Mouse (Mus musculus) CD8-positive naive resting alpha-beta T cell, adult 2 months (primary cell): ENCODE data around the gene Fbxl17.
A peak's percentile ranks its signal among the peaks of the same experiment; 100 is the strongest.

Experiments
- DNase-seq, 2 experiments: peaks; one replicate each; pipeline ENCODE4 v3.0.0; 2022; ENCODE audit warnings: low read depth in 2 of 2, low spot score in 2 of 2

The Fbxl17 gene

DNA sequence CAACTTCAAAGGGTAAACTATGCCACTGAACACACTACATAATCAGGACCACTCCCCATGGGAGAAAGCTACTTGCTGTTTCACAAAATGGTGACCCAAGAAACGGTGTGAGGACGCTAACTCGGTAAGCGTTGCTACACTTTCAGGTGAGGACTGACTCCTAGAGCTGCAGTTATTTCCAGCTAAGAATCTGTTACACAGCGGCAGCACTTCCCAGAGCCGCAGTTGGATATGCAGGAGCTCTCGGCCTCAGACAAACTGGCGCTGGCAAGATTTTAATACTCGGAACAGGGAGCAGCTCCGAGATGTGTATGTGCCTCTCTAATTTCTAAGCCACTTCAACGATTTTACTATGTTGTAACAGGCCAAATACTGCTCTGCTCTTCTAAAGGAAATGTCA lies 157.4 kb downstream of the Fbxl17 start:
- no peak for DNase-seq

DNA sequence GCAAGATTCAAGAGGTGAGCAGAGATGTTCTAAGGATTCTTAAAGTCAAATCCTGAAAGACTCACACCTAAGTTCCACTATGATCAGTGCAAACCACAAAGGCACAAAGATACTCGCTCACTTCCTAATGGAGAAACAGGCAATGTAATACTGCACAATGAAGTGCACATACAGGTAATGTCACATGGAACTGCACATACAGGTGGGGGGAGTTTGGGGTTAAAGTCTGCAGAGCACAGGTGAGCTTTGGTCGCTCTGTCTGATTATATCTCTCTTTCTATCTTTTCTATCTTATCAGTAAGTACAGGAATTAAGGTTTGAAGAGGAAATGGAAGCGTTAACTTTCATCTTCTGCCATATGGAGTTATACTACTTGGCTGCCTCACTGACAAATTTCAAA lies 158.6 kb downstream of the Fbxl17 start:
- DNase-seq = no peak

DNA sequence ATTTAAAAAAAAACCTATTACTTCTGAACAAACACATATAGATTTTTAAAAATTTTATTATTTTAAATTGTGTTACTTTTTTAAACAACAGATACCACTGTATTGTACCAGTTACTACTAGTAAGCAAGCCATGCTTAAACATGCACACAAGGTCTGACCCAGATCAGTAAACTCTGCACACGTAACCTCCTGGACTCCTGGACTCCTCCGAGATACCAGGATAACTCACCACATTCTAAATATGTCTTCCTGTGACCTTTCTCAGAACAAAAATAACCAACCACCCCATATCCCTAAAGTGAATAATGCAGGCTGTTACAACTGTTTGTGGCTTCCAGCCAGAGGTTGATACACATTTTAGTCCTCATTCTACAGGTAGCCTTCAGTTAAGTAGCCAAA lies 170.9 kb downstream of the Fbxl17 start:
- no peak for DNase-seq

DNA sequence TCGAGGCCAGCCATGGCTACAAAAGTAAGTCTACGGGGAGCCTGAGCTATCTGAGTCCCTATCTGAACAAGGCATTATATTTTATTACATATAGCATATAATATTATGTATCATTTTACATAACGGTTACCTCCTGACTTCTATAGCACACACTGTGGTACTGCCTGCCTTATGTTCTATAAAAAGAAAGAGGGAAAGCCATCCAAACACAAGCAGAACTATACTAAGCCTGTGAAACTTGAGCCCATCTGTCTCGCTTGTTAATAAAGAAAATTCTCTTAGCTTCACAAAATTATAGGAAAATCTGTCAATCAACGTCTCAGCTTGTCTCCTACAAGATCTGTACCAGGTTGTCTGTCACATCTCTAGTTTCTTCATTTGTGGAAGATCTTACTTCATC lies 173.6 kb downstream of the Fbxl17 start:
- no peak for DNase-seq

DNA sequence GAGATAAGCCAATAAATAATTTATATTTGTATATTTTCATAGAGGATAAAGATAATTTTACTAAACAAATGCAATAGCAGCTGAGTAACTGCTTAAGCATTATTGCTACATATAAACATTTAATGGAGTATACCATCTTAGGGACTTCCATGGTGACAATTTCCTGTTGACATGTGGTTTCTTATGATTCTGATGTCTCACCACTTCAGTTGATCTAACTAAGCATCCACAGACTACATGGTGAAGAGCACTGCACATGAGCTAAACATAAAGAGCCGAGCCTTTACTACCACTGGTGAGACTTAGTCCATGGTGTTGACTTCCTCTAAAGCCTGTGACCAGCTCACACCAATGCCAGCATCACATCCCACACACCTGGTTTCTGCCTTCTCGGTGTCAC lies 175.1 kb downstream of the Fbxl17 start:
- DNase-seq = no peak

DNA sequence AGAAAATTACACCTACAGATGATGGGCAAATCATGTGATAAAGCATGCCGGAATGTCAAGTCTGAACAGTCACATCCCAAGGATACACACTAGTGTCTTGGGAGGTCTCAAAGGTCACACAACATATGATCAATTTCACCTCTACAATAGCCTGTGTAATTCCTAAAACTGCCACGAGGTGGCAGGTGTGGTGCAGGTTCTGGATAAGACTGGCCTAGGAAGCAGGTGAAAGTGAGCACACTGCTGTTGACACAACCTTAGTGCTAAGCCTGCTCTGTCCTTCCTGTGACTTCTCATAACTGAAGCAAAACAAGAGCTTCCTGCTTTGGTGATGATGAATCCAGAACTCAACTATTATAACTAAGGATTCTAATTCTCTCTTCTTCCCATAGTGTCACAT lies 175.8 kb downstream of the Fbxl17 start:
- DNase-seq = peak; percentile 71 to 78

DNA sequence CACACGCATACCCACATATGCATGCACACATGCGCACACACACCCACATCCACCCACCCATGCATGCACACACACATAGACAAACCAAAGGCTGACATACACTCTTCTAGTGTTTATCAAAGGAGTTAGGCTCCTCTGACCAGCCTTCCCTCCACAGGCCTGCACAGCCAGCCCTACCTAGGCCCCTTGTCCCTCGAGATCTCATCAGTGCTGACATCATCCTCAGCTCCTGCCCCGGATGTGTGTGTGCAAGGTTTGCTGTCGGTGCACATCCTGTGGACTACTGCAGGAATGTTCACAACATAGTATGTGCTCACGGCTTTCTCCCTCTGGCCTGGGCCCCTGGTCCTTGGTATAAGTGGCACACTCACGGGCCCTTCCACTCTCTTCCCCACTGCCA lies 177.0 kb downstream of the Fbxl17 start:
- no peak for DNase-seq

DNA sequence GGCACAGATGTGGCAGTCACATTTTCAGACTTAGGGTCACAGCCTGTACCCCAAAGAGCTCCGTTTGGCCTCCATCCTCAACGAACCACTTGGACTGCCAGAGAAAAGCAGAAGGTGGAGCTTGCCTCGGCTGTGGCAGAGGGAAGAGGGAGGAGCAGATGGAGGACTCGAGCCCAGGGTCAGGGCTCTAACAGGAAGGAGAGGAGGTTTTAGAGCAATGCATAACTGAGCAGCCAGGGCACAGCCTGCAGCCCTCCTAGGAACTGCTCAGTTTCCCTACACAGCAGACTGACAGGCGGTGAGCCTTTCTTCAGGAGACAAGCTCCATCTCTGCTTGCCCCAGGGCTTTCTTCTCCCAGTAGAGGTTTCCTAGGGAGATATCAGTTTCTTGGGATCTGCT lies 178.5 kb downstream of the Fbxl17 start:
- DNase-seq = no peak

DNA sequence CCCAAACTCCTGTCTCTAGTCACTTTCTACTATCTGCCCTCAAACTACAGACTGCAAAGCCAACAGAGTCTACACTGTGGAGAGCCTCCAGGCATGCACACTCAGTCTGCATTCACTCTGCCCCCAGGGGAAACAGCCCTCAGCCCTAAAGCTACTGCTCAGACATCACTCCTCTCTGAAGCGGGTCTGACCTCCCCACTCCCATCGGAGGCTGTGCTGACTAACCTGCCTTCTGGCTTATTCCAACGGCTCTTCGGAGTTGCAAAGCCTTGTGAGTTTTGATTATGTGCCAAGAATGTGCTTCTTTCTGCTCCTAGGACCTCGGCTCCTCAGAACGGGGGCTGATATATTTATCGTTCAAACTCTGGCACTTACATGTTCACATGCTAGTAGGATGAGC lies 182.3 kb downstream of the Fbxl17 start:
- no peak for DNase-seq

DNA sequence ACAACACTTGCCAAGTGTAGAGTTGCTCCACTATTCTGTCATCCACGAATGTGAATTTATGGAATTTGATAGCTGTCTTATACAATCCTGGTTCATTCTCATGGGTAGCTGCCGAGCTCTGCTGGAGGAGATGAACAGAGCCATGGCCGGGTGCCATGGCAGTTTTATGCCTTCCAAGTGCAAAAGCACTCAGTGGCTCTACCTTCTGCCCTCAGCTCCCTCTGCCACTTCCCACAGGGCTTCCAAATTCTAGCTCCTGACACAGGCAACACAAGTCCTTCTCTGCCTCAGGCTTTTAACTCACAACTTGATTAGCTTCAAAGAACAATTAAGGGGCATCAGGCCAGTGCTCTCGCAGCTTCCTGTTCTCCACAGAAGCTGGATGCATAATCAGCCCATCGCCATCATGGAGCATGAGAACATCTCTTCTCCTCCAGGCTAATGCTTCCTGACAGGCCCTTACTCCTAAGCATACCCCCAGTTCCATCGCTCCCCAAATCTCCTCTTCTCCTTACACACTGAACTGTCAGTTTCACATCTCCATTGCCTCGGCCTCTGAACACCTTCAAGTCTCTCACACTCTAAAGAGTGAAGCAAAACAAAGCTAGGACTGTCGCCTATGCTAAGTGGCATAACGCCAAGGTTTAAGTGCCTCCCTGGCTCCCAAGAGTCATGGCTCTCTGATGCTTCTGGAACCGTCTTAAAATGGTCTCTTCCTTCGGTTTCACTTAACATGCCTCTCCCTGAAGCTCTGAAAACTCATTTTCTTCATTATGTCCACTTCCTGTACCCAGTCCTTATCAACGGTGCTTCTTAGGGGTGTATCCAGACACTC lies 184.0 kb downstream of the Fbxl17 start:
- DNase-seq = no peak

DNA sequence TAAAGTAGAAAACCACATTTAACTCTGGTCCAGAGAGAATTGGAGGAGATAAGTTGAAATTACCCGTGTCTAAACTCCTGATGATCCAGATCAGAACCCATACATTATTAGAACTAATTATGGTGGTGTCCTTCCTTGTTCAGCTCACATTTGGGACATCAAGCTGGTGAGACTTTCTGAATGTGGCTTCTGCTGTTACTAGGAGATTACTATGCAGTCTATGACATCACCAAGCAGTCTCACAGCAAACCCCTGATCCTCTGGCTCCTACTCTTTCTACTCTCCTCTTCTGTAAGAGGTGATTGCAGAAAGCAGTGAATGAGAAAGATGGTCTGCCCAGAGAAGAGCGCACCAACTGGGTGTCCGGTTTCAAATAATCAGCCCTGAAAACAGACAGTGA lies 187.0 kb downstream of the Fbxl17 start:
- no peak for DNase-seq

DNA sequence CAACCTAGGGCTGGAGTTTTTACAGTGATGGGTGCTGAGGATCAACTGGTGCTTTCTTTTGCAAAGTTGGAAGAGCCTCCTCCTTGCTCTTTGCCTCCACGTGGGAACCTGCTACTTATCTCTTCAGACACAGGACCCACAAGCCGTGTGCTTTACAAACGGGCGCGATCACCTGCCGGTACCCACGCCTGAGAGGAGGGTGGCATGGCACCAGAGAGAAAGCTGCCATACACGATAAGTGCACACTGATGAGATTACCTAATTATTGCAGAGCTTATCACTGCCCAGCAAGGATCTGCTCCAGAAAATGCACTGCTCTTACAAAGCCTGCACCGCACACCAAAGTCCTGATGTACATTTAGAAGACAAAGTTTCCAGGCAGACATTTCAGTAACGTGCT lies 187.5 kb downstream of the Fbxl17 start:
- no peak for DNase-seq

DNA sequence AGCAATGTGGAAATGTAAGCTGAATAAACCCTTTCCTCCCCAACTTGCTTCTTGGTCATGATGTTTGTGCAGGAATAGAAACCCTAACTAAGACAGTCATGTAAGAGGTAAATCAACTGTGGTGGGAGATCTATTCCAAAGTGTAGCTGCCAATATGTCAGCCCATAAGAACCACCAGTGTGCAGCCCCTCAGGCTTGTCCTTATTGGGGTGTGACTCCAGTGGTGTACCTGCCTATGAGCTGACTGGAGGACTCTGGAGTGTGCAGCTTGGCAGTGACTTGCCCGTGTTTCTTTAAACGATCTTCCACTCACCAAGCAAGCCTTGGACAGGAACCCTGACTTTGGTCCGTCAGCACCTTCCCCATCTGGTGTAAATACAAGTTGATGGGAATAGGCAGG lies 188.2 kb downstream of the Fbxl17 start:
- DNase-seq = no peak

DNA sequence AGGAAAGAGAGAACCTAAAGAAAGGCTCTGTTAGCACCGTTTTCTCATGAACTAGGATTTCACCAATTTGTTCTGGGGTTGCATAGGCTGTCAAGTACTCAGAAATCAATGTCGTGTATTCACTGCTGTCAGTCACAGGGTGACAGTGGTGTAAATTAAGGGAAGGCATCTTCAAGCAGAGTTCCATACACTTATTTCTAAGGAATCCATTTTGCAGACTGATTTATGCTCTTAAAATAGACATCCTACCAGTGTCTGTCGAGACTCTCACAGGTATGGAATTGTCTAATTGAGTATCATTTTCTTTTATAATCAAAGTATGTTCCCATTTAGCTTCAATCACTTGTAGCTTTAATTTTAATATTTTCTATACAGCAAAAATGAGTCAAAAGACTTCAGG lies 189.8 kb downstream of the Fbxl17 start:
- DNase-seq = no peak

DNA sequence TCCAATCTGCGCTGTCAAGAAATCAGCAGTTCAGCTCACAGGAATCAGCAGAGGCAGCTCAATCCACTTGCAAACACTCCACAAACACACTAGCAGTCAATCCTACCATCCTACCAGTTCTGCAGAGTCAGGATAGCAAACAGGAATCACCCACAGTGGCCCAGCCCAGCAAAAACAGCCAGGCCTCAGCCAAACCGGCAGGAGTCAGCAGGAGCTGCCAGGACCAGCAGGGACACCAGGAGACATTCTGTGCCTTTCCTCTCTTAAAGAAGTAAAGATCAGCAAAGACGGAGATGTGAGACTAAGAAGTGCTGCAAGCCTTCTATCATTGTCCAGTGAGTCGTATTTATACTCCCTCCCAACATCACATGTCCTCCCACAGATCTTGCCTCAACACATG lies 196.0 kb downstream of the Fbxl17 start:
- DNase-seq = no peak

DNA sequence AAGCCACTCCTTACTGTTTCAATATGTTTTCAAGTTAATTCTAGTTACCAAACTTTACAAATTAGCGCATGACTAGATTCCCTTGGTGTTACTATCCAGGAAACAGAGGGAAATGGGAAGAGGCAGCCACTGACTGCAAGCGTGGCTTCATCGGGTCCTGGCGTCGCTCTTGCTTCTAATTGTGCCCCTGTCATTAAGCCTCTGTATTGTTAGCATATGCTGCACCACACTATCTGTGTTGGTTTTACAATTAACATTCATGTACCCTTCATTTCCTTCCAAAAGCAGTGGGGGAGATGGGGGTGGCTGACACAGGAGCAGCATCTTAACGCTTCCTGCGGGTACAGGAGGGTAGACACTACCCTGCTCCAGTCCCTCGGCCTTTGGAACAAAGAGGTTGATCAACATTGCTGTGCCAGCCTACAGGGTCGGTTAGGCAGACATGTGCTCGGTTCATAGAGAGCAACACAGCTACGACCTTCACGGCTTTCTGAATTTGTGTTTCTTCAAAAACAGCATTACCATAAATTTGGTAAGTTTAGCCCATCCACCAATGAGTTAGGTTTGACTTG lies 197.9 kb downstream of the Fbxl17 start:
- no peak for DNase-seq

DNA sequence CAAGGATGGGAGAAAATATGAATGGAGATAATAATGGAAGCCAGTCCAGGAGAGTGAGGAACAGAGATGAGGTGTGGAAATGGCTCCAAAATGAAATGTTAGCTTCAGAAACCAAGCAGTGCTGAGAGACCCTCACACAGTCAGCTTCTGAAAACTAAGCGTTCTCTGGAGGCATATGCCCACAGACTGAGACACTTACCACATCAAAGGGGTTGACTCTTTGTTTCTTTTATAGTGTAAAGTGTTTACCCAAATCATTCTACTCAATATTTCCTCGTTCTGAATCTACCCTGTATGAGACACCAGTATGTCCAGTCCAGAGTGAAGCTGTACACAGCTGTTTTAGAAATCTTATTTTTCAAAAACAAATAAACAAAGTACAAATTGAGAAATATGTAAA lies 204.3 kb downstream of the Fbxl17 start:
- peak in 1 of 2 experiments; percentile 28 for DNase-seq

DNA sequence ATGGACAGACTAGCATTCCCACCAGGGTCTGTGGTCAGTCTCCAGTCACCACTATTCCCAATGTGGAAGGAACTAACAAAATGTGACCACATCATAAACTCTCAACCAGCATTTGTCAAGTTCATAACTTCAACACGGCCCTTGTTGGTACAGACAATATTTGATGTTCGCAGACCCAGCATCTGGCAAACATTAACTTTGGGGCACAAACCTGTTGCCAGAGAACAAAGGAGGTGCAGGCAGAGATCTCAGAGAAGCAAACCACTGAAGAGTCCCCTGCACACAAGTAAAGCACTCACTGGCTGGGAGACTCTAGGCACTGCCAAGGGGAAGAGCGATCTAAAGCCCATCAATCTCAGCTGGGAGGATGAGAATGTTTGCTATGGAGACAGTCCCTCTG lies 204.9 kb downstream of the Fbxl17 start:
- DNase-seq = no peak

DNA sequence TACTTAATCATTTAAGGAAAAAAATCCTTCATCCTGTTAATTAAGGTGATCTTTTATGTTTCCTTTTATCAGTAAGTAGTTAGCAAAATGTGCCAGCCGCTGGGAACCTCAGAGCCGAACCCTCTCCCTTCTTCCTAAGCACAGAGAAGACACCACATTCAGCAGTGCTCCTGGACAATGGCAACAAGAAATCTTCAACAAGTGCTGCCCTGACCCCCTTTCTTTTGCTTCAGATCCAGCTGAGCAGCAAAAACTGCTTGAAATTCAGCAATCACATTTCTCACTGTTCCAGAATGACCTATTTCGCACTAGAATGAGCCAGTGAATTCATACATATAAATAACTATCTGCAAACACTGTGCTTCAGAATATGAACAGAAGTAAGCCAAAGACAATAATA lies 205.8 kb downstream of the Fbxl17 start:
- no peak for DNase-seq

DNA sequence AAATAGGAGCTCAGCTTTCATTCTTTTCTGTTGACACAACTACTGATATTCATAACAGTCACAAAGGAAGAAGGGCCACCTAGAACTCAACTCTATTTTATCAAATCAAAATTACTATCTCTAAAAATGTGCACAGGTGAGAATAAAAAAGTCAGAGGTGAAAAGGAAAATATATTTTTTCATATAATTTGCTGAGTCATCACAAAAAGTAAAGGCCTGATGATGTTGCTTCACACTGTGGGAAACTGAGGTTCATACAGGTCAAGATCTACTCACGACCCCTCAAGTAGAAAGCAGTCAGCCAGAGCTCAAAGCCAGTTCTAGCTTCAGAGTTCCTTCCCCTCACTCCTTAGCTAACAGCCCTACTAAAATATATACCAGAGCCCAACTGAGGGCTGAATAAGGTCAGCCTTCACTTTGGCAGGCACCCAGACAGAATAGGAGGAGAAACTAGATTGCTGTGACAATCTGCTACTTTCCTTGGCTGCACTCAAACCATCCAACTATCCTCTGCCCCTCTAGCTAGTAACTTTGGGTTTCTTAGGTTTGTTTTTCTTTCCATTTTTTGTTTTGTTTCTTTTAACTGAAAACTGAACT lies 210.4 kb downstream of the Fbxl17 start:
- DNase-seq = no peak

DNA sequence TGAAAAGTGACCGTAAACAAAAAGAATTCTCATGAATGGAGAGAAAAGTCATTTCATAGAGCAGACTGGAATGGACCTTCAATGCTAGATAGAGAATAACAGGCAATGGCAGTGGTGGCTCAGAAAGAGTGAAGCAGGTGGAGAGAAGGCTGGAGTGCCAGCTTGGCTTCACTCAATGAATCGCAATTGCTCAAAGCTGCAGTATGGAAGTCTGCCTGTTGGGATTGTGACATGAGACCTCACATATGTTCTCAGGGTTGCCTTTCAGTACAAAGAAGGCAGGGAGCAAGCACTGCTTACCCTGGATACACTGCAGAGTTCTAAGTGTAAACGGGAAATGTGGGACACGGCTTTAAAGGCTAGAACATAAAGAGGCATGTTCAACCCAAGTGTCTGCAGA lies 211.0 kb downstream of the Fbxl17 start:
- no peak for DNase-seq

DNA sequence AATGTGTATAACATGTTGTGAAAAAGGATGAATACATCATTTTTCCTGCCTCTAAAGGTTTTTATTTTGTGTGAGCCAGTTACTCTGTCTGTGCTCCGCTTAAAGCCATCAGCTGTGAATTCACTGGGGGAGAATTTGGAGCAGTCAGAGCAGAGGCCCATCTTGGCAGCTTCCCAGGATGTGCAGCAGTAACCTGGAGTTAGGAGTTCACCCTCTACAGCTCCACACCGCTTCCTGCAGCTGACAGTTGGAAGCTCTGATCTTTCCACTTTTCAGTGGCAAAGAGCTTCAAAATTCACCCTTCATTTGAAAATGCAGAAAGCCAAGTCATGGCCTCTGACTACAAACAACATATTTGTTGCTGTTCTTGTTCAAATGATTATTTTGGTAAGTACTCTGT lies 212.4 kb downstream of the Fbxl17 start:
- DNase-seq = no peak
